Mouse (Mus musculus) limb, embryonic 11.5 days (tissue): ENCODE results near the gene Tnfsf4. TPM values are rescaled to one million over a fixed set of nuclear protein-coding genes. Genes with fewer than 3 reads are reported as not detected.

Experiments
- polyA plus RNA-seq: library from polyadenylated mRNA; unstranded; fragments of >200 nt; fragmentation: Nextera tagmentation; extraction: Ambion mirVana; gene quantifications from 2 replicates; pipeline ENCODE4 v1.2.1, GENCODE M21; 2014

The Tnfsf4 gene
- polyA plus RNA-seq, 1 experiment from 2014 or later, result 0.08 TPM

Other genes with a start within 250 kb of the Tnfsf4 start
- gene Tex50, start 236.1 kb upstream of the Tnfsf4 start, polyA plus RNA-seq, result not detected in 2 replicates
- 635 and 732 TPM in 2 replicates for gene Prdx6, start 144.2 kb upstream of the Tnfsf4 start, polyA plus RNA-seq
- not detected in 2 replicates for gene Tnfsf18, start 99.2 kb downstream of the Tnfsf4 start, polyA plus RNA-seq